Mouse (Mus musculus) bone marrow, adult 2 months (tissue): ENCODE data around the gene Slit3.

Experiments
- CTCF ChIP-seq: fragments of 200-500 bp; IDR thresholded peaks from 2 replicates; pipeline ENCODE4 v1.5.1; 2011; ENCODE audit warnings: low read length, control low read depth; ENCODE audit not compliant: control insufficient read depth, insufficient read depth
- POLR2A ChIP-seq: fragments of 200-500 bp; IDR thresholded peaks from 2 replicates; pipeline ENCODE4 v1.6.1; 2011; ENCODE audit warnings: low read depth, mild to moderate bottlenecking, control low read depth, low read length, borderline replicate concordance; ENCODE audit not compliant: control insufficient read depth

DNA sequence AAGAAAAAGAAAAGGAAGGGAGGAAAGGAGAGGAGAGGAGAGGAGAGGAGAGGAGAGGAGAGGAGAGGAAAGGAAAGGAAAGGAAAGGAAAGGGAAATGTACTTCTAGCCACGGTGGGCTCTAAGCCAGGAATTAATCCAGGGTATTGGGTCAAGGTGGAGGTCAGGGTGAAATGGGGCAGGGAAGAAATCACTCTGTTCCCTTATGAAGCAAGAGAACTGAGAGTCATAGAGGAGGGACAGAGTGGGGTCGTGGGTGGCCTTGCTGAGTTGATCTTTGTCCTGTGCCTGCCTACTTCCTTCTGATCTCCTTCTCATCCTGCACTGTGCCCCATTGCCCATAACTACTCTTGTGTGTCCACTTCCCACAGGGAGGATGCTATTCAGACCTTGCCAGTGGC lies 31.9 kb downstream of the Slit3 start:
- TF ChIP-seq POLR2A (no peak), CTCF (no peak)
